Mouse (Mus musculus): ENCODE measurements around the gene Slc38a3.

GRCm38 (mm10) chr9:107631311-107631826 lies 38.0 kb downstream of the Slc38a3 start:
- TF ChIP-seq CTCF (IDR thresholded peaks at IDR 0.05; ENCODE audit: borderline replicate concordance, insufficient read depth, low read depth, low read length), result no peak
- no peak for TF ChIP-seq POLR2A (IDR thresholded peaks at IDR 0.05; ENCODE audit: borderline replicate concordance, insufficient read depth, low read length)

Measured in cerebellum, adult 2 months (tissue).